Mouse (Mus musculus): Measurements from ENCODE around the gene Krt86. TPM values are rescaled to one million over a fixed set of nuclear protein-coding genes. Genes with fewer than 3 reads are reported as not detected.
A peak's percentile ranks its signal among the peaks of the same experiment; 100 is the strongest.

Gene Krt86
- 0.10 and 0.22 TPM in 2 replicates for polyA plus RNA-seq (2014; fragmentation: Nextera tagmentation; extraction: Ambion mirVana)

- Histone ChIP-seq H3K4me1 (ENCODE audit: control insufficient read depth, insufficient read depth, low read length) (no peaks in the 10 kb centered on the region), H3K36me3 (ENCODE audit: control insufficient read depth, insufficient read depth, low read length) (no peaks in the 10 kb centered on the region), H3K4me3 (ENCODE audit: low read depth, low read length) (no peak within 1 kb of the TSS), H3K4me2 (ENCODE audit: low read depth, low read length) (no peak within 1 kb of the TSS), H3K27ac (replicated peaks; ENCODE audit: low read depth, low read length) (no peak within 1 kb of the TSS), H3K27me3 (replicated peaks; ENCODE audit: control insufficient read depth, insufficient read depth, low read length) (no peaks in the 10 kb centered on the region; the same call in 1 of the 2 replicates), H3K9me3 (ENCODE audit: control insufficient read depth, low read length) (no peaks in the 10 kb centered on the region), H3K9ac (ENCODE audit: low read depth, low read length) (no peak within 1 kb of the TSS)
- 37% methylated on average over 10 of the region's 10 CpGs for WGBS
- DNase-seq (ENCODE audit: low spot score) (peak; percentile 64), ATAC-seq (ENCODE audit: low read depth) (no peak)
Observed at GRCm38 (mm10) chr15:101472952-101473528, at the start of gene Krt86. TSS of gene Krt86 (plus strand) at chr15:101473478.

GRCm38 (mm10) chr15:101424914-101425313, 48.4 kb upstream of the Krt86 start:
- peak; percentile 19 for DNase-seq (ENCODE audit: low spot score)
- H3K9ac ChIP-seq (ENCODE audit: low read depth, low read length): no peak overlapping the region
- H3K4me2 ChIP-seq (ENCODE audit: low read depth, low read length): no peak overlapping the region
- no peaks in the 10 kb centered on the region for H3K9me3 ChIP-seq (ENCODE audit: control insufficient read depth, low read length)
- no peaks in the 10 kb centered on the region for H3K36me3 ChIP-seq (ENCODE audit: control insufficient read depth, insufficient read depth, low read length)
- ATAC-seq (ENCODE audit: low read depth): no peak; the same call in 1 of the 2 replicates
- peaks cover 6% of the 10 kb centered on the region; the same call in 1 of the 2 replicates for H3K4me1 ChIP-seq (ENCODE audit: control insufficient read depth, insufficient read depth, low read length)
- H3K27ac ChIP-seq (replicated peaks; ENCODE audit: low read depth, low read length): no peak overlapping the region
- no peaks in the 10 kb centered on the region for H3K27me3 ChIP-seq (replicated peaks; ENCODE audit: control insufficient read depth, insufficient read depth, low read length)
- 17% methylated on average over 5 of the region's 5 CpGs for WGBS
- H3K4me3 ChIP-seq (ENCODE audit: low read depth, low read length): no peak overlapping the region

DNA sequence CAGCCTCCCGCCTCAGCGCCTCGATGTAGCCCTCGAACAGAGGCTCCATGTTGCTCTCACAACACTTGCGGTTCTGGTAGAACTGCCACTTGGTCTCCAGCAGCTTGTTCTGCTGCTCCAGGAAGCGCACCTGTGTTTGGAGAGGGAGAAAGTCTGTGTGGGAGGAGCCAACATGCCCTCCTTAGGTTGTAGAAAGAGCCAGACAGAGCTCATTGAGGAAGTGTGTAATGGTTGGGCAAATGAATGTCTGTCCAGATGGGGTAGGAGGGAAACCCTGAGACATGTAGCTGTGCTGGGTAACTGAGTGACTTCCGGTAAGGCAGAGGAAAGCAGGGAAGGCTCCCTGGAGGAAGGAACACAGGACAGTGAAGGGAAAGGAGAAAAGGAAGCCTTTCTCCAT, 36.7 kb upstream of the Krt86 start:
- Histone ChIP-seq H3K27me3 (replicated peaks; ENCODE audit: control insufficient read depth, insufficient read depth, low read length) (peaks cover 37% of the 10 kb centered on the region), H3K27ac (replicated peaks; ENCODE audit: low read depth, low read length) (no peak overlapping the region), H3K4me3 (ENCODE audit: low read depth, low read length) (no peak overlapping the region), H3K36me3 (ENCODE audit: control insufficient read depth, insufficient read depth, low read length) (no peaks in the 10 kb centered on the region), H3K4me2 (ENCODE audit: low read depth, low read length) (no peak overlapping the region), H3K4me1 (ENCODE audit: control insufficient read depth, insufficient read depth, low read length) (no peaks in the 10 kb centered on the region), H3K9ac (ENCODE audit: low read depth, low read length) (no peak overlapping the region), H3K9me3 (ENCODE audit: control insufficient read depth, low read length) (no peaks in the 10 kb centered on the region)
- ATAC-seq (ENCODE audit: low read depth): no peak
- WGBS: 78% methylated on average over 5 of the region's 7 CpGs
- no peak for DNase-seq (ENCODE audit: low spot score)

- ATAC-seq (ENCODE audit: low read depth) (no peak), DNase-seq (ENCODE audit: low spot score) (no peak)
- H3K4me2 ChIP-seq (ENCODE audit: low read depth, low read length): peak within 1 kb of the TSS; percentile 51
- H3K4me3 ChIP-seq (ENCODE audit: low read depth, low read length): peak within 1 kb of the TSS; percentile 31
- no peaks in the 10 kb centered on the region for H3K4me1 ChIP-seq (ENCODE audit: control insufficient read depth, insufficient read depth, low read length)
- no peaks in the 10 kb centered on the region for H3K9me3 ChIP-seq (ENCODE audit: control insufficient read depth, low read length)
- no peaks in the 10 kb centered on the region for H3K36me3 ChIP-seq (ENCODE audit: control insufficient read depth, insufficient read depth, low read length)
- WGBS: 0% methylated on average over 6 of the region's 34 CpGs
- H3K27ac ChIP-seq (replicated peaks; ENCODE audit: low read depth, low read length): no peak within 1 kb of the TSS; the same call in 1 of the 2 replicates
- H3K27me3 ChIP-seq (replicated peaks; ENCODE audit: control insufficient read depth, insufficient read depth, low read length): peaks cover 37% of the 10 kb centered on the region
- H3K9ac ChIP-seq (ENCODE audit: low read depth, low read length): 0 out of 2 replicates have a peak within 1 kb of the TSS, but pooled peaks have one; percentile 37
Observed at GRCm38 (mm10) chr15:101438555-101438954, 34.7 kb upstream of the Krt86 start, which contains the start of gene Krt87. TSS of gene Krt87 (minus strand) at chr15:101438804.

GRCm38 (mm10) chr15:101440837-101441236, 32.4 kb upstream of the Krt86 start:
- Histone ChIP-seq H3K27me3 (replicated peaks; ENCODE audit: control insufficient read depth, insufficient read depth, low read length) (peaks cover 37% of the 10 kb centered on the region), H3K4me1 (ENCODE audit: control insufficient read depth, insufficient read depth, low read length) (no peaks in the 10 kb centered on the region), H3K27ac (replicated peaks; ENCODE audit: low read depth, low read length) (no peak overlapping the region), H3K36me3 (ENCODE audit: control insufficient read depth, insufficient read depth, low read length) (no peaks in the 10 kb centered on the region), H3K4me3 (ENCODE audit: low read depth, low read length) (no peak overlapping the region), H3K4me2 (ENCODE audit: low read depth, low read length) (no peak overlapping the region), H3K9ac (ENCODE audit: low read depth, low read length) (no peak overlapping the region), H3K9me3 (ENCODE audit: control insufficient read depth, low read length) (no peaks in the 10 kb centered on the region)
- no peak for DNase-seq (ENCODE audit: low spot score)
- no peak for ATAC-seq (ENCODE audit: low read depth)
- WGBS: 64% methylated on average over 4 of the region's 4 CpGs

DNA sequence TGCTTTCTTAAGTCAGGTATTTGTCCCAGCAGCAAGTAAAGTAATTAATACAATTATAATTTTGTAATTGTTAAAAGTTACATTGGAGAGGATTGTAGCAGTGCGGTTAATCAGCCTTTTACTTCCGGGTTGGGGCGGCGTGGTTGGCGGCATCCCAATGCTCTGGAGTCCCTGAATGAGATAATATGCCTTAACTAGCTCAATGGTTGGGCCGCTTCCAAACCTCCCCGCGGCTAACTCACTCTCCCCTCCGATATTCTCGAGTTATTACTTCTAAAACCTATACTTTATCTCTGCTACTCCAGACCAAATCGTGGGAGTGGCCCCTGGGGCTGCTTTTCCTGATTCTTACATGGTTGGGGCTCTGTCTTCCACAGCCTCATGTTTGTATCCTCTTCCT, 26.7 kb upstream of the Krt86 start:
- H3K36me3 ChIP-seq (ENCODE audit: control insufficient read depth, insufficient read depth, low read length): no peaks in the 10 kb centered on the region
- H3K9ac ChIP-seq (ENCODE audit: low read depth, low read length): no peak overlapping the region
- 60% methylated on average over 11 of the region's 11 CpGs for WGBS
- H3K4me1 ChIP-seq (ENCODE audit: control insufficient read depth, insufficient read depth, low read length): no peaks in the 10 kb centered on the region
- no peak overlapping the region for H3K4me2 ChIP-seq (ENCODE audit: low read depth, low read length)
- no peak overlapping the region for H3K4me3 ChIP-seq (ENCODE audit: low read depth, low read length)
- H3K27ac ChIP-seq (replicated peaks; ENCODE audit: low read depth, low read length): no peak overlapping the region
- no peak for ATAC-seq (ENCODE audit: low read depth)
- H3K27me3 ChIP-seq (replicated peaks; ENCODE audit: control insufficient read depth, insufficient read depth, low read length): no peaks in the 10 kb centered on the region
- peak; percentile 20 for DNase-seq (ENCODE audit: low spot score)
- H3K9me3 ChIP-seq (ENCODE audit: control insufficient read depth, low read length): no peaks in the 10 kb centered on the region

- Histone ChIP-seq H3K4me1 (ENCODE audit: control insufficient read depth, insufficient read depth, low read length) (no peaks in the 10 kb centered on the region), H3K9ac (ENCODE audit: low read depth, low read length) (no peak within 1 kb of the TSS), H3K4me2 (ENCODE audit: low read depth, low read length) (no peak within 1 kb of the TSS), H3K36me3 (ENCODE audit: control insufficient read depth, insufficient read depth, low read length) (no peaks in the 10 kb centered on the region), H3K27me3 (replicated peaks; ENCODE audit: control insufficient read depth, insufficient read depth, low read length) (no peaks in the 10 kb centered on the region), H3K4me3 (ENCODE audit: low read depth, low read length) (no peak within 1 kb of the TSS), H3K9me3 (ENCODE audit: control insufficient read depth, low read length) (no peaks in the 10 kb centered on the region), H3K27ac (replicated peaks; ENCODE audit: low read depth, low read length) (no peak within 1 kb of the TSS)
- ATAC-seq (ENCODE audit: low read depth) (no peak), DNase-seq (ENCODE audit: low spot score) (no peak)
- WGBS: 79% methylated on average over 2 of the region's 2 CpGs
Observed at GRCm38 (mm10) chr15:101447444-101447843, 25.8 kb upstream of the Krt86 start, which contains the start of gene Krt88. TSS of gene Krt88 (plus strand) at chr15:101447744.

DNA sequence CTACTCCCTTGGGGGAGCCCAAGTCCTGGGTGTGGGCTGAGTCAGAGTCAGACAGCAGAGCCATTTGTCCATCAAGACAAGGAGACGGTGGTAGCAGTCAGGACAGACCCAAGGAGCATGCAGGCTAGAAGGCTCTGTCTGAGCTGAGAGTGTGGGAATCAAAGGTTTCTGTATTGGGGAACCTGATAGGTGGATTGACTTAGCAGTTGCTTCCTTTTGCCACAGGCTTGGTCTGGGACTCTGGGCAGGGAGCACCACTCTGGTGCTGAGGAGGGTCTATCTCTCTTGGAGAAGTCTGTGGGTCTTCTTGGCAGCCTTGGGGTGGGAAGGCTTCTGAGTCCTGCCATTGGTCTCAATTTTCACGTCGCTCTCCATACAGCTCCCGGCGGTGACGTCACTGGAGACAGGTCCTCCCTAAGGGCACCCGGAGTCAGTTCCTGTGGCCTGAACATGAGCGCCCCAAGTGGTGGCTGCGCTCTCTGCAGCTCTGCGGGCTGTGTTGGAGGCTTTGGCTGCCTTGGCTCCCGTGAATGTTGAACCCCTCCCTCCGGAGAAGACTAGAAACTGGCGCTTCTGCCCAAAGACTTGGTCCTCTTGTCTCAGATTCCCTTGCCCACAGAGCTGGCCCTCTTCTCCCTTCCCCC, 20.1 kb upstream of the Krt86 start:
- whole genome bisulfite sequencing: 3% methylated on average over 13 of the region's 13 CpGs
- Histone ChIP-seq H3K9me3 (ENCODE audit: control insufficient read depth, low read length) (0 out of 2 replicates have a peak, but pooled peaks cover 8% of the 10 kb centered on the region), H3K27ac (replicated peaks; ENCODE audit: low read depth, low read length) (no peak overlapping the region), H3K4me3 (ENCODE audit: low read depth, low read length) (no peak overlapping the region), H3K4me1 (ENCODE audit: control insufficient read depth, insufficient read depth, low read length) (peaks cover 5% of the 10 kb centered on the region; the same call in 1 of the 2 replicates), H3K27me3 (replicated peaks; ENCODE audit: control insufficient read depth, insufficient read depth, low read length) (no peaks in the 10 kb centered on the region), H3K4me2 (ENCODE audit: low read depth, low read length) (no peak overlapping the region), H3K36me3 (ENCODE audit: control insufficient read depth, insufficient read depth, low read length) (no peaks in the 10 kb centered on the region), H3K9ac (ENCODE audit: low read depth, low read length) (no peak overlapping the region)
- DNase-seq (ENCODE audit: low spot score) (peak; percentile 62), ATAC-seq (ENCODE audit: low read depth) (peak; percentile 74; the same call in 1 of the 2 replicates)
